Mouse (Mus musculus) midbrain, embryonic 13.5 days (tissue): ENCODE measurements around the gene C5ar1. TPM values are rescaled to one million over a fixed set of nuclear protein-coding genes. Genes with fewer than 3 reads are reported as not detected.

Source experiments
- ATAC-seq: fragments of 200-750 bp; cut with Nextera tagmentation; 2 replicates; pipeline ENCODE4 v1.8.0; 2017; ENCODE audit warnings: mild to moderate bottlenecking, moderate TSS enrichment, moderate library complexity
- H3K27ac ChIP-seq: fragments of 300-500 bp; sonication (generic); 2 replicates; pipeline ENCODE4 v1.5.1; 2015; ENCODE audit warnings: inconsistent platforms, mild to moderate bottlenecking, moderate library complexity
- H3K27me3 ChIP-seq: fragments of 300-500 bp; sonication (generic); 2 replicates; pipeline ENCODE4 v1.6.1; 2015; ENCODE audit warnings: mild to moderate bottlenecking, inconsistent platforms
- H3K36me3 ChIP-seq: fragments of 300-500 bp; sonication (generic); 2 replicates; pipeline ENCODE4 v1.6.1; 2015; ENCODE audit warnings: mild to moderate bottlenecking, inconsistent platforms
- H3K4me1 ChIP-seq: fragments of 300-500 bp; sonication (generic); replicated peaks from 2 replicates; pipeline ENCODE4 v1.6.1; 2015; ENCODE audit warnings: inconsistent platforms
- H3K4me2 ChIP-seq: fragments of 300-500 bp; sonication (generic); replicated peaks from 2 replicates; pipeline ENCODE4 v1.6.1; 2015; ENCODE audit warnings: moderate library complexity, mild to moderate bottlenecking, inconsistent platforms
- H3K4me3 ChIP-seq: fragments of 300-500 bp; sonication (generic); replicated peaks from 2 replicates; pipeline ENCODE4 v1.5.1; 2015; ENCODE audit warnings: mild to moderate bottlenecking, inconsistent platforms
- H3K9ac ChIP-seq: fragments of 300-500 bp; sonication (generic); replicated peaks from 2 replicates; pipeline ENCODE4 v1.6.1; 2015; ENCODE audit warnings: mild to moderate bottlenecking, inconsistent platforms
- H3K9me3 ChIP-seq: fragments of 300-500 bp; sonication (generic); 2 replicates; pipeline ENCODE4 v1.6.1; 2016; ENCODE audit warnings: mild to moderate bottlenecking, inconsistent platforms
- WGBS: fragments of 180-500 bp; shearing (Covaris S2); methylation state at CpG from one replicate; pipeline ENCODE4 v1.1.7; 2015; 5-methylcytosine and 5-hydroxymethylcytosine counted together
- polyA plus RNA-seq: library from polyadenylated mRNA; unstranded; fragments of >200 nt; fragmentation: Nextera tagmentation; extraction: Ambion mirVana; gene quantifications from 2 replicates; pipeline ENCODE4 v1.2.1, GENCODE M21; 2015

C5ar1 gene
- polyA plus RNA-seq, 1 experiment from 2014 or later = 1.5 TPM

DNA sequence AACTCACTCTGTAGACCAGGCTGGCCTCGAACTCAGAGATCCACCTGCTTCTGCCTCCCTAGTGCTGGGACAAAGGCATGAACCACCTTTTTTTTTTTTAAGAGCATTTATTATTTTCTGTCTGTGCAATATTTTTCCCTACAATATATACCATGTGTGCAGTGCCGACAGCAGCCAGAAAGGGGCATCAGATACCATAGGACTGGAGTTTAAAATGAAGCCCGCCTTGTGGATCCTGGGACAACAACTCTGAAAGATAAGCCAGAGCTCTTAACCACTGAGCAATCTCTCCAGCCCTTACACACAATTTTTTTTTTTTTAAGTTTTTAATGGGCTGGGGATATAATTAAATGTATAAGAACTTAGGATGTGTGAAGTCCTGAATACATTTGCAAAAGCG lies 35.0 kb upstream of the C5ar1 start:
- H3K27ac ChIP-seq = no peak overlapping the region
- no peak overlapping the region for H3K4me3 ChIP-seq
- H3K4me1 ChIP-seq = peaks cover 32% of the 10 kb centered on the region
- no peak overlapping the region for H3K9ac ChIP-seq
- H3K9me3 ChIP-seq = no peaks in the 10 kb centered on the region
- H3K27me3 ChIP-seq = no peaks in the 10 kb centered on the region; the same call in 1 of the 2 replicates
- no peak overlapping the region for H3K4me2 ChIP-seq
- 28% methylated on average over 4 of the region's 4 CpGs for WGBS
- no peaks in the 10 kb centered on the region for H3K36me3 ChIP-seq
- ATAC-seq = no peak

DNA sequence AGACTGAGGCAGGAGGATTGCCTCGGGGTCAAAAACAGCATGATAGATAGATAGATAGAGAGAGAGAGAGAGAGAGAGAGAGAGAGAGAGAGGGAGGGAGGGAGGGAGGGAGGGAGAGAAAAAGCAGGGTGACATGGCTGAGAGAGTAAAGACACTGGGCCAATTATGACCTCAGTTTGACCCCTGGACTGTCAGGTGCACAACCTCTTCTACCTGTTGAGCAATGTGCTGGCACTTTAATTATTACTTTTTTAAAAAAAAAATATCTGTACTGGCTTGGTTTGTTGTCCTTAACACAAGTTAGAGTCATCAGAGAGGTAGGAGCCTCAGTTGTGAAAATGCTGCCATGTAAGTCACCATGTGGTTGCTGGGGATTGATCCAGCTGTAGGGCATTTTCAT lies 28.5 kb upstream of the C5ar1 start:
- H3K4me1 ChIP-seq = peaks cover 13% of the 10 kb centered on the region
- no peak overlapping the region for H3K4me2 ChIP-seq
- H3K4me3 ChIP-seq = no peak overlapping the region
- no peak overlapping the region for H3K9ac ChIP-seq
- H3K27me3 ChIP-seq = no peaks in the 10 kb centered on the region
- no peaks in the 10 kb centered on the region for H3K9me3 ChIP-seq
- 86% methylated on average over 1 of the region's 1 CpGs for WGBS
- peaks cover 15% of the 10 kb centered on the region for H3K36me3 ChIP-seq
- ATAC-seq = no peak
- H3K27ac ChIP-seq = no peak overlapping the region

DNA sequence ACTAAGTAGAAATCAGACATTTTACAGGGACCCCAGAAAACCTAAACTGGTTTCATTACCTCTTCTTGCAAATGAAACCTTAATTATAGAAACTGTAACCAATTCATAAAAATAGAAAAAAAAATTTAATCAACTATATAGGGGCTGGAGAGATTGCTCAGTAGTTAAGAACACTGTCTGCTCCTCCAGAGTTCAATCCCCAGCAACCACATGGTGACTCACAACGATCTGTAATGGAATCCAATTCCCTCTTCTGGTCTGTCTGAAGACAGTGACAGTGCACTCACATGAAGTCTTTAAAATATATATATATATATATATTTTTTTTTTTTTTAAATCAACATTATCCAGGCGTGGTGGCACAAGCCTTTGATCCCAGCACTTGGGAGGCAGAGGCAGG lies 27.7 kb upstream of the C5ar1 start:
- Histone ChIP-seq H3K4me2 (peak overlapping the region; percentile 56), H3K36me3 (peaks cover 22% of the 10 kb centered on the region), H3K9me3 (no peaks in the 10 kb centered on the region), H3K4me3 (peak overlapping the region; percentile 70), H3K9ac (peak overlapping the region; percentile 74), H3K27ac (peak overlapping the region; percentile 95), H3K4me1 (peaks cover 13% of the 10 kb centered on the region), H3K27me3 (no peaks in the 10 kb centered on the region)
- ATAC-seq = no peak
- WGBS = 90% methylated on average over 2 of the region's 2 CpGs

DNA sequence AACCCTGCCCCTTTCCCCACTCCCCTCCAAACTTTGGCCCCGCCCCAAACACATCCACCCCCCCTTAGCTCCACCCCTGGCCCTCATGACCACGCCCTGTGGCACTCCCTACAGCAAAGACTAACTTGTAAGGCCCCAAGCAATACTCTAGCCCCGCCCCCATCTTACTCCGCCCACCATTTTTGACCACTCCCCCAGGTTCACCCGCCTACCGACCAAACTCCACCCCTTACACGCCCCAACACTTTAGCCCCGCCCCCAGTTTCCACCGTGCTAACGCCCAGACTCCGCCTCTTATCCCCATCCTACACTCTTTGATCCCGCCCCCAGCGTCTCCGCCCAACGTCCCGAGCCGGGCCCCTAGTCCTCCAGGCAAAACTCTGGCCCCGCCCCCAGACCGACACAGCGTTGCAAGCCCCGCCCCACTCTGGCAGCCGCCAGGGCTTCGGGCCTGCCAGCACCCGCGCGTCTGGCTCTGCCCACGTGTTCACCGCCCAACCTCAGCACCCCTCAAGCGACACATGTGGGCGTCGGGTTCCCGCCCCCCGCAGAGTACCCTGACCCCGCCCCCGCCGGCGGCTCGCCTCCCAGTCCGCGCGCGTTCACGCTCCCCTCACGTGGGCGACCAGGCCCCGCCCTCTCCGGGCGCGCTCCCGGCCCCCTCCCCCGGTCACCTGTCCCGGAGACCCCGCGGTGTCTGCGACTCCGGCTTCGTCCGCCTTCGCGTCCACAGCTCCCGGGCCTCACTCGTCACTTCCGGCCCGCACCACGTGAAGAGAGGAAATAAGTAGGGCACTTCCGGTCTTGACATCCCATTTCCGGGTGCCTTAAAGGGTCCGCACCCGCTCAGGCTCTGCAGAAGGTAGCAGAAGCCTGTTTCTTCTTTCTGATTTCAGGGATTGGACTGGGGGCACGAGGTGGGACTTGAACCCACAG lies 27.0 kb upstream of the C5ar1 start, which contains the start of gene Ccdc9:
TSS of gene Ccdc9 (minus strand) at position 770 of the 936 bp plus-strand sequence.
- Histone ChIP-seq H3K9me3 (no peaks in the 10 kb centered on the region), H3K9ac (peak within 1 kb of the TSS; percentile 74), H3K27ac (peak within 1 kb of the TSS; percentile 95), H3K4me2 (peak within 1 kb of the TSS; percentile 56), H3K36me3 (peaks cover 30% of the 10 kb centered on the region), H3K4me1 (peaks cover 13% of the 10 kb centered on the region), H3K27me3 (no peaks in the 10 kb centered on the region), H3K4me3 (peak within 1 kb of the TSS; percentile 70)
- peak; percentile 96 for ATAC-seq
- under 1% methylated on average over 69 of the region's 70 CpGs for WGBS

DNA sequence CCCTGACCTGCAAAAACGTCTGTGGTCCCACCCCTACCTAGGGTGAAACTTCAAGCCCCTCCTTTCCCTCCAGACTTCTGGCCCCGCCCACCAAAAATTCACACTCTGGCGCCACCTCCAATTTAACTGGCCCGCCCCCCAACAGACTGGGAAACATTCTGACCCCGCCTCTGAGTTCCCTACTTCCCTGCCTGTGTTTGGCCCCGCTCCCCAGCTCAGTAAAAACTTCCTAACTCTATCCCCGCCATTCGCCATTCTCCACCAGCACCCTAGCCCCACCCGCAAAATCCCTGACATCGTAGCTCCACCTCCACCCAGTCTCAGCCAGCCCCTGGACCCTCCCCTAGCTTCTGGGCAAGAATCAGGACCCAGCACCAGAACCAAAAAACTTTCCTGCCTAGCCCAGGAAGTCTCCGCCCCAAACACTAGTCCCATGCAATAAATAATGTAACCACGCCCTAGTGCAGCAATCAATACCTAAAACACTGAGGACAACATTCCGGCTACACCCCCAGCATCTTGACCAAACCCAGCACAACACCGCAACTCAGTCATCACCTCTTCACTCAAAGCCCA lies 26.2 kb upstream of the C5ar1 start:
- Histone ChIP-seq H3K27me3 (no peaks in the 10 kb centered on the region), H3K36me3 (peaks cover 37% of the 10 kb centered on the region), H3K9ac (no peak overlapping the region), H3K4me1 (peaks cover 13% of the 10 kb centered on the region), H3K27ac (no peak overlapping the region), H3K4me3 (peak overlapping the region; percentile 70), H3K4me2 (peak overlapping the region; percentile 56), H3K9me3 (no peaks in the 10 kb centered on the region)
- WGBS = 3% methylated on average over 14 of the region's 14 CpGs
- ATAC-seq = peak; percentile 62

DNA sequence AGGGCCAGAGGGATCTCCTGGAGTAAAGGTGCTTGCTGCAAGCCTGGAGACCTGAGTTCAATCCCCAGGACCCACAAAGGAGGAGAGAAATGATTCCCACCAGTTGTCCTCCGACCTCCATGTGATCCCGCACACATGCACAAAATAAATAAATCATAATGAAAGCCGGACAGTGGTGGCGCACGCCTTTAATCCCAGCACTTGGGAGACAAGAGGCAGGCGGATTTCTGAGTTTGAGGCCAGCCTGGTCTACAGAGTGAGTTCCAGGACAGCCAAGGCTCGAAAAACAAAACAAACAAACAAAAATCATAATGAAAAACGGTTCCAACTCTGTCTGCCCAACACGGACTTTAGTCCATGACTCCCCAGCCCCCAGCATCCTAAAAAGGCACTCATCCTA lies 25.6 kb upstream of the C5ar1 start:
- Histone ChIP-seq H3K4me1 (peaks cover 13% of the 10 kb centered on the region), H3K4me3 (peak overlapping the region; percentile 70), H3K27me3 (no peaks in the 10 kb centered on the region), H3K9me3 (no peaks in the 10 kb centered on the region), H3K27ac (no peak overlapping the region), H3K4me2 (peak overlapping the region; percentile 56), H3K36me3 (peaks cover 44% of the 10 kb centered on the region), H3K9ac (no peak overlapping the region)
- 76% methylated on average over 9 of the region's 9 CpGs for WGBS
- ATAC-seq = no peak

DNA sequence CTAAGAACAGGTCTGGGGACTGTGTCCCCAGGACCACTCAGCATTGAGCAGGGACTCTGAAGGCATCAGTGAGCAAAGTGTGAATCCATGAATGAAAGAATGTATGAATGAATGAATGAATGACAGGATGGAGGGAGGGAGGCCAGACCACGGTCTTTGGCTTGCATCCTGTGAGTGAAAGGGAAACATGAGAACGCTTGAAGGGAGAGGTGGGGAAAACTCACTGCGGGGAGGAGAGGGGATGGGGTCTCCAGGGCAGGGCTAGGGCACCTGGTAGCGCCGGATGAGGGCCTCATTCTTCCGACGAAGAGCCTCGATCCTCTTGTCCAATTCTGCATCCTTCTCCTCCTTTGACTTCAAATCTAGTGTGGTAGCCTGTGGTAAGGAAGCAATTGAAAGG lies 24.7 kb upstream of the C5ar1 start:
- H3K9me3 ChIP-seq = no peaks in the 10 kb centered on the region
- H3K27ac ChIP-seq = no peak overlapping the region
- peaks cover 13% of the 10 kb centered on the region for H3K4me1 ChIP-seq
- ATAC-seq = no peak
- H3K27me3 ChIP-seq = no peaks in the 10 kb centered on the region
- 92% methylated on average over 8 of the region's 8 CpGs for WGBS
- H3K4me2 ChIP-seq = no peak overlapping the region
- H3K4me3 ChIP-seq = no peak overlapping the region
- peaks cover 50% of the 10 kb centered on the region for H3K36me3 ChIP-seq
- no peak overlapping the region for H3K9ac ChIP-seq

DNA sequence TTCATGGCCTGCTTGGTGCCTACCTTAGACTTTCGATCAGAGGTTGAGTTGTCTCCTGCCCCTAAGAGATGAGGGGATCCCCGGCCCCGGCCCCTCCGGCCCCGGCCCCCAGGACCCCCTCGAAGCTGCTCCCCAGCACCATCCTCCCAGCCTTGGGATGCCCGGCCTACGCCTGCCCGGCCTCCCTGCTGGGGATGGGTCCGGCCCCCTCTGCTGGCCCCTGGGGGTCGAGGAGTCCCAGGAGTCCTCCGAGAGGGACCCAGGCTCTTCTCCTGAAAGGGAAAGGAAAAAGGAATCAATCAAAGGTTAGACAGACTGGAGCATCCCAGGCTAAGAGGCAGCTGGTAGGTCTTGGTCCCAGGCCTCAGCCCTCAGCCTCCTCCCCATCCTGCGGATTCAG lies 23.0 kb upstream of the C5ar1 start:
- H3K27me3 ChIP-seq = no peaks in the 10 kb centered on the region
- H3K4me1 ChIP-seq = peaks cover 13% of the 10 kb centered on the region
- H3K36me3 ChIP-seq = peaks cover 67% of the 10 kb centered on the region
- no peak overlapping the region for H3K9ac ChIP-seq
- ATAC-seq = no peak
- H3K4me2 ChIP-seq = no peak overlapping the region
- H3K27ac ChIP-seq = no peak overlapping the region
- 89% methylated on average over 13 of the region's 13 CpGs for WGBS
- H3K9me3 ChIP-seq = no peaks in the 10 kb centered on the region
- H3K4me3 ChIP-seq = no peak overlapping the region

DNA sequence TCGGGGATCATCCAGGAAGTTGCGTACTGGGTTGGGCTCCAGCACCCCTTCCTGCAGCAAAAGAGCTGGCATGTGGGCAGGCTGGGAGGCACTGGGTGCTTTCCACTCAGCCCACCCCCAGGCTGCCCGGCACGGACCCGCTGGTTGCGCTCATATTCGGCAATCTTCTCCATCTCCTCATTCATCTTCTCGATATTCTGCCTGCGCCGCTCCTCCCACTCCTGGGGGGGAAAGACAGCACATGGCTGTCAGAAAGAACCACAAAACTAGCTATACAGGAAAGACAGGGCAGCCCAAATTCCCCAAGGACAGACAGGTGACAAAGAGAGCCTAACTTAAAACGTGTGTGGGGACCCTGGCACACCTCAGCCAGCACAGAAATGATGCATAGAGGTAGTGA lies 21.4 kb upstream of the C5ar1 start:
- no peaks in the 10 kb centered on the region for H3K27me3 ChIP-seq
- H3K36me3 ChIP-seq = peaks cover 83% of the 10 kb centered on the region
- H3K4me3 ChIP-seq = no peak overlapping the region
- no peak overlapping the region for H3K4me2 ChIP-seq
- no peak for ATAC-seq
- H3K27ac ChIP-seq = no peak overlapping the region
- no peak overlapping the region for H3K9ac ChIP-seq
- peaks cover 8% of the 10 kb centered on the region for H3K4me1 ChIP-seq
- H3K9me3 ChIP-seq = no peaks in the 10 kb centered on the region
- 90% methylated on average over 11 of the region's 11 CpGs for WGBS

DNA sequence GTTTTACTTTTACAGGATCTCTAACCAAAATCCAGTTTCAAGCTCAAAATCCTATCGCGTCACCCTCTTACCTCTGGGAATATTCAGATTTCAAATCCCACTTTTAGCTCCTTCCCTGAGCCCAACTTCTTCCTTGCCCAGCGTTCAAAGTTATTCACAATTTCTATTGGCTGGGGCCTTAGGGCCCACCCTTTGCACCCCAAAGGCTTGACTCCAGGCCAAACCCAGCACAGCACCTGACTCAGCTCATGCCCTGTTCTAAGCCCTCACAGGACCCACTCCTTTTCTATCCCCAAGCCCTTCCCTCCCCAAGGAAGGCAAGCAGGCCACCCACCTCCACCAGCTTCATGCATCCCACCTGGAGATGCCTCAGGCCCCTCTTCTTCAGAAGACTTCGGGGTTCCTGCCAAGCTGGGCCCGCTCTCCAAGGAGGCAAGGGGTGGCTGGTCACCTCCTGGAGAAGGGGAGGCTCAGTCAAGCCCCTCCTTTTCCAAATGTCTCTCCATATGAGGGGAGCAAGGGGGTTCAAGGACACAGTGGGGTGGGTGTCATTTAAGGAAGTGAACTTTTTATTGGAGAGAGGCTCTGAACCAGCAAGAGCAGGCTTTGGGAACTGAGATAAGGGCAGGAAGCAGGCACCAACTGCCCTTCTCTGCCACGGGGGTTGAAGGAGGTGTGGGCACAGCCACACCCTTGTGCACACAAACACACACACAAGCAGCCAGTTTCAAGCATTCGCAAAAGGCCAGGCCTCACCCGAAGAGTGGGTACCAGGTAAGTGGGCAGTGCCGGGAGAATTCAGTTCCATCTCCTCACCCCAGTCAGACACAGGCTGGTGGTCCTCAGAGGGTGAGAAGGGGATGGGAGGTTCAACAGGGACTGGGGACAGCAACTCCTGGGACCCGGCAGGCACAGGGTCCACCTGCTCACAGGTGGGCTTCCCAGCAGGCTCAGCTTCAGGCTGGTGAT lies 15.9 kb upstream of the C5ar1 start:
- no peaks in the 10 kb centered on the region for H3K9me3 ChIP-seq
- H3K36me3 ChIP-seq = peaks cover 51% of the 10 kb centered on the region
- peaks cover 29% of the 10 kb centered on the region for H3K4me1 ChIP-seq
- 89% methylated on average over 10 of the region's 10 CpGs for WGBS
- no peak overlapping the region for H3K27ac ChIP-seq
- no peak overlapping the region for H3K4me3 ChIP-seq
- H3K27me3 ChIP-seq = peaks cover 3% of the 10 kb centered on the region; the same call in 1 of the 2 replicates
- H3K4me2 ChIP-seq = peak overlapping the region; percentile 93; the same call in 1 of the 2 replicates
- H3K9ac ChIP-seq = no peak overlapping the region
- ATAC-seq = no peak

DNA sequence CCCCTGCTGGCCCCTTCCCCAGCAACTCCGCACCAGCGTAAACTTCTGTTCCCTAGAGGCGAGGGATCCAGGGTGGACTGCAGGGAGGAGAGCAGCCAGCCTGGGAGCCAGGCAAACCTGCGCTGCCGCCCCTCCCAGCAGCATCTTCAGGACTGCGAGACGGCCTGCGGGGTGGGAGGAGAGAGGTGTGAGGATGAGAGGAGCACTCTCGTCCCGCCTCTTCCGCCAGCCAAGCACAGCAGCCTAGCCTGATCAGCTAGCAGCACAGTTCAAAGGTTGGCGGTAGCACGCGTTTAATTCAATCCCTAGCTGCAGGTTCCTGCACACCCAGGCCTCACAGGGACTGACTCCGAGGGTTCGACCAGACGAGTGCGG lies 14.4 kb upstream of the C5ar1 start:
- Histone ChIP-seq H3K36me3 (peaks cover 39% of the 10 kb centered on the region), H3K9me3 (no peaks in the 10 kb centered on the region), H3K4me1 (peaks cover 29% of the 10 kb centered on the region), H3K4me2 (peak overlapping the region; percentile 93), H3K9ac (peak overlapping the region; percentile 90), H3K4me3 (peak overlapping the region; percentile 81), H3K27me3 (peaks cover 9% of the 10 kb centered on the region; the same call in 1 of the 2 replicates), H3K27ac (peak overlapping the region; percentile 96)
- peak; percentile 79 for ATAC-seq
- 0% methylated on average over 18 of the region's 18 CpGs for WGBS
